Mouse (Mus musculus) lung, postnatal 10 days (tissue): ENCODE data around the gene Xaf1.
"Not testable (repeated sequence)": the region's sequence is repeated elsewhere in the genome, so short reads cannot be mapped to it uniquely, and the experiment has no call there.

Experiments
- DNase-seq: peaks from one replicate; pipeline ENCODE4 v3.0.0; 2021

The Xaf1 gene

DNA sequence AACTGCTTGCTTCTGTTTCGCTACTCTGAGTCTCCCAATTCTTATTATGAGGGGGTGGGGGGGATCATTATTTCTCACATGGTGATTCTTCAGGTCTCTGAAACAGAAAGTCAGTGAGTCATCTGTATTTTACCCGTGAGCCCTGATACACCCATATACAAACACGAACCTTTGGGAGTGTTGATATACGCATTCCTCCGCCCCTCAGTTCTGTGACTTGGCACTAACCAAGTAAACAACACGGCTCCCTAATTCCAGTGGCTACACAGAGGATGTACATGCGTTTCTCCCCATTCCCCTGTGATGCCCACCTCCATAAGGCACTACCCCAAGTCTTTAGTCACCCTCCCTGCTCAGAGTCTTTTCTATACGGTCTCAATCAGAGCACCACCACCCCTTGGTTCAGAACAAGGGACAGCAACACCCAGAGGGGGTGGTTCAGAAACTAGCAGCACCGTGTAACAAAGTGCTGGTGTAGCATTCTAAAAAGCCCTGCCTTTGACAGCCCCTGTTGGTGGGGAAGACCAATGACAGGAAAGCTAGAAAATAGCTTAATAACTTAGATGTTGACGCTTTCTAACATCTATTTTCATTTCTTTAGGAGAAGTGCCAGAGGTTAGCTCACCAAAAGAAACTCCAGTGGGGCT, 10.0 kb downstream of the Xaf1 start:
- no peak for DNase-seq

GRCm38 (mm10) chr11:72314151-72314895, 12.9 kb downstream of the Xaf1 start, which contains the start of gene Fbxo39:
TSS of gene Fbxo39 (plus strand) at chr11:72314444.
- DNase-seq: no peak

DNA sequence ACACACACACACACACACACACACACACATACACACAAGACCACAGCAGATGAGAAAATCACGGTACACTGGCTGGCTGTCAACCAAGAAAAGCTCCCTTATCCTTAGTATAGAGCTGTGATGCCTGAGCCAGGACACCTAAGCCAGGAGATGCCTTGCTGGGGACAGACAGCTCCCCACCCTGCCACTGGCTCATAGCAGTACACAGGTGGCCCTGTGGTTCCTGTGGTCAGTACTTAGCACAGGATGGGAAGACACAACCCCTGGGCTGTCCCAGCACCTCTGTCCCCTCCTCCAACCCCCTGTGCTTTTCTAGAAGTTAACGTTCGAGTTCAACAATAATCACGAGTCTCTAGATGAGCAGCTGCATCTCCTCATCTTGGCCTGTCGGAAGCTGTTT, 16.6 kb downstream of the Xaf1 start:
- DNase-seq: no peak

GRCm38 (mm10) chr11:72324431-72324830, 23.0 kb downstream of the Xaf1 start:
- no peak for DNase-seq

DNA sequence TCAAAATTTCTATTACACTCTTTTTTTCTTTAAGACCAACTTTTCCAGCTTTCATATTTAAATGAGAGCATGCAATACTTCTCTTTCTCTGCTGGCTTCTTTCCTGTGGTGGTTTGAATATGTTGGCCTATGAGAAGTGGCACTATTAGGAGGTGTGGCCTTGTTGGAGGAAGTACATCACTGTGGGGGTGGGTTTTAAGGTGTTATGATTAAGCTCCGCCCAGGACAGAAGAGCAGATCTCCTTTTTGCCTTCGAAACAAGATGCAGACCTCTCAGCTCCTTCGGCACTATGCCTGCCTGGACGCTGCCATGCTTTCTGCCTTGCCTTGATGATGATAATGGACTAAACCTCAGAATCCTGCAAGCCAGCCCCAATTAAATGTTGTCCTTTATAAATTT, 24.3 kb downstream of the Xaf1 start:
- DNase-seq: no peak

DNA sequence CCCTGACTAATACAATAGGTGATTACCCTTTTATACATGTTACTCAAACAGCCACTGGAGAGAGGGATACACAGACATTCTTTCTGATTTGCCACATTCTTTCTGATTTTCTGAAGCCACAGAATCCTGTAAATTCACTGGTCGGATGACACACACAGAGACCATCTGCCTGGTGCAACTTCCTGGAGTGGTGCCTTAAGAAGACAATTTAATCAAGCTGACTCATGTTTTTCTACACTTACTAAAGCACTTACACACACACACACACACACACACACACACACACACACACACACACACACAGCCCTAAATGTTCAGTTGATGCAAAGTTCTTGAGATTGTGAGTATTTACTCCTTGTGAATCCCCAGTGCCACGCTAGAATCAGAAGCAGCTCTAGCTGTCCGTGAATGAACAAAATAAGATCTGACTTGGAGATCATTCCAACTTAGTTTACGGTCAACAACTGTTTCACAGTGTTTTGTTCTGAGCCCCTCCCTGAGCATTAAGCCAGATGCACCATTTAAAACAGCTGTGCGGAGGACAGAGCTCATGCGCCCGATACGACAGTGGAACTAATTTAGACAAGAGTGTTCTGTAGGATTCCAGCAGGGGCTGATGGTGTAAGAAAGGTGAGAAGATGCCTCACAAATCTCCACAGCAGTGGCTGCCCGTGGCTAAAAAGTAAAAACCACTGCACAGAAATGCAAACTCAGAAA, 31.7 kb downstream of the Xaf1 start:
- DNase-seq: peak; percentile 23

DNA sequence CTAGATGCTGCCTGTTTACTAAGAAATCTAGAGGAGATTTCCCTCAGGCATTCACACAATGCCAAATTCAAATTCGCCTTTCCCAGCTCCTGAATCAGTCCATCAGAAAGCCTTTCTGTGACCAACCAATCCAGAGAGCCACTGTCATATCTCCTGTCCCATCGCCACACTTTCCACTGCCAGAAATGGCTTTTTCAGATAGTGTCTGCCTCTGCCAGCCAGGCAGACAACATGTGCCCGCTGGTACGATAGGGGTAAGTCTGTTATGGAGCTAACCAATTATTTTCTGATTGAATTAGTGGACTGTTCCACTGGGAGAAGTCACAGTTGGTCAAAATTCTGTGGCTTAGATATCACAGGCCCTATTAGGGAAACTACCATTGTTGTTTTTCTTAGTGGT, 33.2 kb downstream of the Xaf1 start:
- DNase-seq: no peak

DNA sequence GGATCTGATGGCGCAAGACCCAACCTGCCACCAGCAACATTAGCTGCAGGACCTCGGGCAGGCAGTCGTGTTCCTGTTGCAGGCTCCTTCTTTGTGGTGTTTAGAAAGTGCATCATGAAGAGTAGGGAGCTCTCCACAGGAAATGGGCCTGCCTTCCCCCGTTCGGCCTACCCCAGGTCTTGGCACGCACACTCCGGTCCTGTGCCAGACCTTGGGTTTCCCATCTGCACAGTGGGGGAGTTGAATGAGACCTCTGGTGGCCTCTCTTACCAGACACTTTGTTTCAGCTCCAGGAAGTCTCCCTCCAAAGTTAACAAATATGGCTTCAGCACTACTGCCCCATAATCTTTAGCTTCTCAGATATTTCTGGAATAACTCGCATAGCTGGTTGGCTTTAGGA, 35.3 kb downstream of the Xaf1 start:
- no peak for DNase-seq

DNA sequence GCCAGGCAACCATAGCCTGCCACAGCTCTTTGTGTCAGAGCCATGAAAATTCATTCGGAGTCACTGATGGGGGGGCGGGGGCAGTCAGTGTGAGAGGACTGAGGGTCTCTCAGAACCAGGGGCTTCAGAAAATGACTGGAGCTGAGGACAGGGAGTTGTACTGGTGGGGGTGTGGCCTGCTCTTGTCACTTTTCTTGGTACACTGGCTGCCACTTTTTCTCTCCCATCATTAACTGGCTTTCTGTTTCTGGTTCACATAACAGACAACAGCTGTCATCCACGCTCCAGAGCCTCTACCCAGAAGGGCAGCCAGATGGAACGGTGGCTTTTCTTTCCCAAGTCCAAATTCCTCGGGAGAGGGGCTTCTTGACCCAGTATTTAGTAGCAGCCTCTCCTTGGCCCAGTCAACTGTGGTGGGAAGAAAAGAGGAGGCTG, 37.0 kb downstream of the Xaf1 start:
- no peak for DNase-seq

DNA sequence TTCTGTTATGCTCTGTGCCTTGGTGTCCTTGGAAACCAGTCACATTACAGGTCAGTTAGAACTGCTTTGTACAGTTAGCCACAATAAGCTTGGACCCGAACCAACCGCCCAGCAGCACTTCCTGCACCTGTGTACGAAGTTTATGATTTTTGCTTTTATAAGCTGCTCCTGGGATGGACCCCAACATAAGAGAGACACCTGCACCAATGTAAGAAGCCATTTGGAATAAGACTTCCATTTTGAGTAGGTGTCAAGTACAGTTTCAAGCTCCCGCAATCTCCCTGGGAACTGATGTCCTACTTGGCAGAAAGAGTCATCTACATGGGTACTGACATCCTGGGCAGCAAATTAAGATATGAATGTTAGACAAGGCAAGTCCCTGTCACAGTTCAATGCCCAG, 38.3 kb downstream of the Xaf1 start:
- DNase-seq: no peak

GRCm38 (mm10) chr11:72342549-72343237, 41.3 kb downstream of the Xaf1 start:
- DNase-seq: peak; percentile 78

DNA sequence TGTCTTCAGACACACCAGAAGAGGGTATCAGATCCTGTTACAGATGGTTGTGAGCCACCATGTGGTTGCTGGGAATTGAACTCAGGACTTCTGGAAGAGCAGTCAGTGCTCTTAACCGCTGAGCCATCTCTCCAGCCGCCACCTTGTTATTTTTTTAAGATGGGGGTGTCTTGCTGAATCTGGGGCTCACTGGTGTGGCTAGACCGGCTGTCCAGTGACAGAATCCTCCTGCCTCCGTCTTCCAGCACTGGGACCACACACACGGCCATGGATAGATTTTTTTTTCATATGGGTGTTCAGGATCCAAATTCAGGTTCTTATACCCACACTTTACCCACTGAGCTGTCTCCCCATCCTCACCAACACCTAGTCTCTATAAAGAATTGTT, 41.8 kb downstream of the Xaf1 start:
- not testable (repeated sequence) for DNase-seq

- DNase-seq: peak; percentile 80
Observed at GRCm38 (mm10) chr11:72343904-72344303, 42.5 kb downstream of the Xaf1 start.

DNA sequence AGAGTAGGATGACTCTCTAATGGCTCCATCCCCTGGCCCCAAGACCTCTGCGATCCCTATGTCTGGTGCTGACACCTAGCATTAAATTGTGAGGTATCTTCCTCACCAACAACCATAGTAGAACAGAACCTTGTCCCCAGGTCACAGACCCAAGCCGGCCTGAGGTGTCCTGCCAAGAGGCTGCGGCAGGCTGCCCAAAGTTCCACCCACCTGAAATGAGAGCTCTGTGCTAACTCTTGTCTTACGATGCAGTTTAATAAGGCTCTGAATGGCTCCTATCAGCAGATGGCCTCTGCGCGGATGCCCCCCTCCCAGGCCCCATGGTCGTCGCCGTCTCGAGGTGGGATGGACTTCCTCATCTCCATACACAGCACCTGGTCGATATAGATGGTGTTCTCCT, 43.1 kb downstream of the Xaf1 start:
- no peak for DNase-seq

DNA sequence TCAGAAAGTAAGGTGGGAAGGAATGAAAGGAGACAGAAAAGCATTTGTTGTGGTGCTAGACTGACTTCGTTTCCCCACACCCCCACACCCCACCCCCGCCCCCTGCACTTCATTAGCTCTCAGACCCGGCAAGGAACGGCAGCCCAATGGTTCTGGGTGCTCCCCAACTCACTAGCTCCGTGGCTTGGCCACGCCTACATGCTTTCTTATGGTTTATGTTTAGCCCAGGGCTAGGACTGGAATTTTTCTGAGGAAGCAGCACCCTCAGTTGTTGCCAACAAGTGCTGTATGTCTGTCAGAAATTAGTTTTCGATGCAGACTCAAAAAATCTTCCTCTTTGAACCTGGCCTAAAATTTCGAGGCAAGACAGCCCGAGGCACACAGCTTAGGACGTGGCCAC, 47.1 kb downstream of the Xaf1 start:
- peak; percentile 45 for DNase-seq

DNA sequence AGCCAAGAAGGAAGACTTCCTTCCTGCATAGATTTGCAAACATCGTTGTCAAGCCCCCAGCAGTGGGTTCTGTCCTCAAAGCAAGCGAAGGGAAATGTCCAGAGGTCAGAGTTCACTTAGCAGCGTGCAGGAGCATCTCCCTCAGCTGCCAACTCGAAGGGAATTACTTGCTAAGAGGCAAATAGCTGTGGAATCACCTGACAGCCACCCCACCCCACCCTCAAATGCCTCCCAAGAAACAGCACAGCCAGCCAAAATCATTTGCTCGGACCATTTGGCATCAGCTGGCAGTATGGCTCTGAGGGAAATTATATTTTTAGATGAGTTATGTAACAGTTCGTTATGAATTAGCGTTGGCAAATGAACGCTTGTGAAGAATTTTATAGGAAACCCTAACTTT, 47.6 kb downstream of the Xaf1 start:
- DNase-seq: peak; percentile 22

DNA sequence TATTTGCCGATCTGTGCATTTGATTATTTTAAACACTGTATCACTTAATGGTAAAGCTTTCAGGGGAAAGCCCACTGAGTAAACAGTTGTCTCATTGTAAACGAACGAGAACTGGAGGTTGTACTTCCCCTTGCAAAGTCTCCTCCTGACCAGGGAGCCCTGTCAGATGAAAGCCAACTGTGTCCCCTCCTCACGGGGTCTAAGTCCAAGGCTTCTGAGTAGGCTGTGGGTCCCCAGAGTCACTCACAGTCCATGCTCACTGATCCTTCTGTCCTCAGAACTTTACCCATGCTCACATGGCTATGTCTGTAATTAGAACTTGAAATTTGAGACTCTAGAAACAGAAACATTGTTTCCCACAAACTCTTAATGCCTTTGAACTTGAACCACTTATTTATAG, 48.2 kb downstream of the Xaf1 start:
- no peak for DNase-seq

GRCm38 (mm10) chr11:72352272-72352671, 50.8 kb downstream of the Xaf1 start:
- no peak for DNase-seq

DNA sequence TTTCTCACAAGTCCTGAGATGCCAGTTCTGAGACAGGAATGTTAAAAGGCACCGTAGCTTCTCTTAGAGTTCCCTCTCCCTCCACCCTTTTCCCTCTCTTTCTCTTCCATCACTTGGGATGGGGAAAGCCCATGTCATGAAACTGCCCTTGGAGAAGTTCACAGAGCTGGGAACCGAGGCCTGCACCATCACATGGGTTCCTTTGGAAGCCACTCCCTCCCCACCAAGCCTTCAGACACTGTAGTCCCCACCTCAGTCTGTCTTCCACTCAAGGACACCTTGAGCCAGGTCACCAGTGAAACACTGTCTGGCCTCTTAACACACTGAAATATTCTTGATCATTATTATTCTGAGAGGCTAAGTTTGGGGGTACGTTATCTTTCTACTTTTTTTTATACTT, 51.8 kb downstream of the Xaf1 start:
- DNase-seq: no peak

DNA sequence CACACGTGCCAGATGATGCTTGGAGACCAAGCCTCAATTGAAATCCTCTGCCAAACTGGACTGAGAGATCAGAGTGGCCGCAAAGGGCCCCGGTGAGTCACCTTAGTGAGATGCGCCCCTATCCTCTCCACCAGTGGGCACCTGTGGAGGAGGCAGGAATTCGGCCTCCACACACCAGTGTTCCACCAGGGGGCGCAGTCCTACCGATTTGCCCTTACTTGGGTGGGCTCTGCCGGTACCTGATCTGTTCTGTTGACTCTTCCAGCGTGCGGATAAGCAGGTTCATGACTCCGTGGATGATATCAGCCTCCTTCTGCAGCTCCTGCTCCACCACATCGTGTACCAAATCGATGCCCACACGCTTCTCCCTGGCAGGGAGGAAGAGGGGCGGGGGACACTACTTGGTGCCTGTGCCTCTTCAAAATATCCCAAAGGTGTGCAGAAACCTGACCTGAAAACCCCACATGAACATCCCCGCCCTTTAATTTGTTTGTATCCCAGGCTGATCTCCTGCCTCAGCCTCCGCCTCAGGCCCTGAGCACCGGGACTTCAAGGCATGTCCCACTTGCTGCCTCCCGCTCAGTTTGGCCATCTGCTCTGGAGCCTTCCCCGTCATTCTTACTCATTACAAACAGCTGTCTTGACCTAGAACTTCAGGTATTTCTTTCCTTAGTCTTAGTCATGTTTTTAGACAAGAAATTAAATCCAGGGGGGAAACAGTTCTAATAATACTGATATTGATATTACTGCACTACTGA, 53.7 kb downstream of the Xaf1 start:
- peak; percentile 81 for DNase-seq

GRCm38 (mm10) chr11:72361385-72362346, 60.2 kb downstream of the Xaf1 start:
- DNase-seq: peak; percentile 84
